Mouse (Mus musculus): ENCODE measurements at regions not wholly inside any gene's neighbourhood (a gene's known extent, or its start where the extent isn't known, plus 50 kb on each side); places are given as distances from the start of the nearest gene placed in this dataset.
A peak's percentile ranks its signal among the peaks of the same experiment; 100 is the strongest.

GRCm38 (mm10) chr9:118204456-118204855 lies 54.5 kb upstream of the Cmc1 start:
- no peak for ATAC-seq (replicated peaks; ENCODE audit: low read depth, poor library complexity, severe bottlenecking)

GRCm38 (mm10) chr9:118206483-118206882 lies 56.5 kb upstream of the Cmc1 start:
- ATAC-seq (replicated peaks; ENCODE audit: low read depth, poor library complexity, severe bottlenecking): no peak

DNA sequence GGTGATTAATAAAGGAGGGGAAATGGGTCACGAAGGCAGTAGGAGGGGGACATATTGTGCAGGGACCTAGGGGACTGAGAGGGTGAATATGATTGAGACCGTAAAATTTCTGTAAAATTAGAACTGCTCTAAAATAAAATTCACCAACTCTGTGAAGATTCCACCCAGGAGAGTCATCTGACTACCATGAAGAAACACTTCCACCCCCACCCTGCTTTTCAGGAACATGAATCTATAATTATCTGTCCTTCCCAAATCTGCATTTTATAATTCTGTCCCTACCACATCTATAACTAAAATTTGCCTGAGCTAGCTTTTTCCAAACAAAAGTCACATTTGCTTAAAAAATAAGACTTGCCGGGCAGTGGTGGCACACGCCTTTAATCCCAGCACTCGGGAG lies 69.7 kb upstream of the Cmc1 start:
- ATAC-seq (replicated peaks; ENCODE audit: low read depth, poor library complexity, severe bottlenecking): no peak

DNA sequence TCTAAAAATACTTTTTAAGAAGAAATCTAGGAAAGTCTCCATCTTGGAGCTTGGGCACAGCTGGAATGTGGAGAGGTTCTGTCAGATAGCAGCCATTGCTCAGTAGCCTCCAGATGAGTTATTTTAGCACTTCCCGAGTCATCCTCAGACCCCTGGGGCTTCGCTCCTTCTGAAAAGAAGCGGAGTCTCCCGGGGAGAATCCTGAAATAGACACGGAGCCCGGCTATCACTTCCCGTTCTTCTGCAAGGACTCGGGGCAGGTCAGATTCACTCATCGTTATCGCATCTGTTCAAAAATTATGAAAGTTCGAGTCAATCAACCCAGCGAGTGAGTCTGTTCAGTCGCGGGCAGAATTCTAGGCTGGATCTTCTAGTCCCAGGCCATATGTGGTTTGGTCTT lies 71.2 kb upstream of the Cmc1 start:
- no peak for ATAC-seq (replicated peaks; ENCODE audit: low read depth, poor library complexity, severe bottlenecking)

DNA sequence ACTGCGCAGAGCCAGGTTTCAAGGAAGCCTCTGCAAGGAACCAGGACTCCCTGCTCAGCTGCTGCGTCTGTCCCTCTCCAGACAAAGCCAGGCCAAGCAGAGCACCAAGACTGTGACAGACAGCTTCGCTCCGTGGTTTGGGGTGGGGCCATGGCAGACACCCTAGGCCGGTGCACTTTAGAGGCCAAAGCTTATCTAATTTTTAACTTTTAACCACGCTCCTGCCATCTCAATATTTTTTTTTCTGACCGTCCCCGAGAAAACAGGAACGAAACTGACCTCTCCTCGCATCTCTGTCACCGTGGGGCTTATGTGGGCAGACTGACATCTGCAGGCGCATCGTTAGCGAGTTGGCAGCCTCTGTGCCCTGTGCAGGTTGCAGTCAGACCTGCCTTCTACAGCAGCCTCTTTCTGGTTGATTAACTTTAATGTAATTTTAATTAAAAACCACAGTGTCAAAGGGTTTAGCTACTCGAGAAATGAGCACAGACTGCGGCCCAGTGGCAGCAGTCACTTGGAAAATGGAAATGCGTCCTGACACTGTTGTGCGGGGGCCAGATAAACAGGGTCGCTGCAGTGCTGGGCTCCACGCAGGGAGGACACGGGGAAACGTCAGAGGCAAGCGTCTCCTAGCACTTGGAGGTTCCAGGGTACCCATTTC lies 77.6 kb upstream of the Cmc1 start:
- peak; percentile 73 for ATAC-seq (replicated peaks; ENCODE audit: low read depth, poor library complexity, severe bottlenecking)

- no peak for ATAC-seq (replicated peaks; ENCODE audit: low read depth, poor library complexity, severe bottlenecking)
Measured at GRCm38 (mm10) chr9:118228691-118229427, 78.9 kb upstream of the Cmc1 start.

DNA sequence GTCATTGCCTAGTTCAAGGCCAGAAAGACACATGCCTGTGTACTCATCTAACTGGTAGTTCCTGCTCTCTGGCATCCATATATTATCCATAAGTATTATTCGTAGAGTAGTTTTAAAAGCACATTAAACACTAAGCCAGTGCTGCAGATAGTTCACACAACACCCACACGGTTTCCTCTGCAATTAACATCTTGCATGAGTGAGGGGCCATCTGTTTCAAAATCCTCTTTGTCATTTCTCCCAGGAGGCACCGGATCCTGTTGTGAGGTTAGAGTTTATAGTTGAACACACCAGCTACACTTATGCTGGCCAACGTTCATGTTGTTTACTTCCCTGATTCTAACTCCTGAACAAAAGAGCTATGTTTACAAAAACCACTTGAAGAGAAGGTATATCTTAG lies 90.7 kb upstream of the Cmc1 start:
- ATAC-seq (replicated peaks; ENCODE audit: low read depth, poor library complexity, severe bottlenecking): no peak

GRCm38 (mm10) chr9:118246820-118247628 lies 97.0 kb upstream of the Cmc1 start:
- ATAC-seq (replicated peaks; ENCODE audit: low read depth, poor library complexity, severe bottlenecking): no peak

DNA sequence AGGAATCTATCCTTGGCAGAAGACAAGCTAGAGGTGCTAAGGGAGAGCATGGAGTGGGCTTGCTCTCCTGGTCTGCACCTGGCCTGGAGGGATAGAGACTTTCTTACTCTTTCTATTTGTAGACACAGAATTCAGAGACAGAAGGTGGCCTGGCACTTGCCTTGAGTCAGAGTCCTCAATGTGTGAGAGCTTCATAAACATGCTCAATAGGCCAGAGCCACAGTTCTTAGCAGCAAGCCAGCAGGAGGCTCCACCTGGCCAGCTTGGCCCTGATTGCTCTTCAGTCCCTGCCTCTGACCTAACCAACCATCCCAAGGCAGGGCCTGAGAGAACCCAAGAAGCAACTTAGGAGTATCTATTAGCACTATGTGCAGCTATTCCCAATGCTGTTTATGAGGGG lies 103.9 kb upstream of the Cmc1 start:
- ATAC-seq (replicated peaks; ENCODE audit: low read depth, poor library complexity, severe bottlenecking): no peak

DNA sequence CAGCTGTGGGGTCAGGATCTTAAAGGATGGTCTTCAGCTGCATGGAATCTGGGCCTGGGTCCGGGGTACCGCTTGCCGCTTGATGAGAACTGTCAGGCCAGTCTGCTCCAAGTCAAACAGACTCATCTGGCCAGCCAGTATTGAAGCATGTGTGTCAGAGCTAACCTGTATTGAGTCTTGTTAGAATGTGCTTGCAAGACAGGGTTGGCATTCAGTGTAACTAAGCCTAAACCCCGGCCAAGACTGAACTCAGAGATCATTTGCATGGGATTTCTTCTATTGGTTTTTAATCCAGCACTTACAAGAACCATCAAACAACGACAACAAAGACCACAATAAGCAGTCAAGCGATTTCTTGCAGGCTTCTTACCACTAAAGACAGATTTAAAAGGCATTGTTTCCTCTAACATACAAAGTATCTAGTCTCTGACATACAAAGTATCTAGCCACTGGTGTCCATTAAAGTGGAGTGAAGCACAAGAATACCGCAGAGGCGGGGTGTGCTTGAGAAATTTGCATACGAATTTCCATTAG lies 105.3 kb upstream of the Cmc1 start:
- ATAC-seq (replicated peaks; ENCODE audit: low read depth, poor library complexity, severe bottlenecking): no peak

GRCm38 (mm10) chr9:118255751-118256266 lies 105.8 kb upstream of the Cmc1 start:
- ATAC-seq (replicated peaks; ENCODE audit: low read depth, poor library complexity, severe bottlenecking): no peak

DNA sequence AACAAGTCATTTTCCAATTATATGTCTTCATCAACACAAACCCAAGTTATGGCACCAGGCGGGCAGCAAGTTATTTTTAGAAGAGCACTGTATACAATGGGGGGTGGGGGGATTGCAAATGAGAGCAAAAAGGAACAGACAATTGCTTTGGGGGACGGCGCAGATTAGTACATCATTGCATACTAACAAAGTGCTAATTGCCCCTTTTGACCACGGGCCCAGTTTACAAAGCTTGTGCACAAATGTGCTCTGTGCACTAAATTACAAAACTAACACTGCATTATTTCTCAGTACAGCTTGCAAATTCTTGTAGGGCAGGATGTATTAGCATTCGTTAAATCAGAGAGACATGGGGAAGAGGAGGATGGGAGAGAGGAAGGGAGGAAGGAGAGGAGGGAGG lies 116.3 kb upstream of the Cmc1 start:
- no peak for ATAC-seq (replicated peaks; ENCODE audit: low read depth, poor library complexity, severe bottlenecking)

DNA sequence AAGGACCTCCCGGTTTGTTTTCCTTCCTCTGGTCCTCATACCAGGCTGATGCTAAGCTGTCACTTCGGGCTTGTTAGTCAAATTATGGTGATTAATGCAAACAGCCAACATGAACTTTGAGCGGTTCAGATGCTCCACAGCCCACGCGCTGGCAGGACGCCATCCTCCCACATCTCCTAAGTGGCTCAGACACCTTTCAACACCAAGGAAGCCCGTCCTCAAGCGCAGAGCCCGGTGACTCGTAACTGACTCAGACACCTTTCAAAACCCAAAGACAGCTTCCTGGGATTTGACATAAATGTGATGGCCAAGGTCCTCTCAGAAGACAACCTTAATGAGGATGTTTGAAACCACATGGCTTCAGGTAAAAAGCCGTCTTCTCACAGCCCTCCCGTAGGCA lies 121.7 kb upstream of the Cmc1 start:
- ATAC-seq (replicated peaks; ENCODE audit: low read depth, poor library complexity, severe bottlenecking): no peak

DNA sequence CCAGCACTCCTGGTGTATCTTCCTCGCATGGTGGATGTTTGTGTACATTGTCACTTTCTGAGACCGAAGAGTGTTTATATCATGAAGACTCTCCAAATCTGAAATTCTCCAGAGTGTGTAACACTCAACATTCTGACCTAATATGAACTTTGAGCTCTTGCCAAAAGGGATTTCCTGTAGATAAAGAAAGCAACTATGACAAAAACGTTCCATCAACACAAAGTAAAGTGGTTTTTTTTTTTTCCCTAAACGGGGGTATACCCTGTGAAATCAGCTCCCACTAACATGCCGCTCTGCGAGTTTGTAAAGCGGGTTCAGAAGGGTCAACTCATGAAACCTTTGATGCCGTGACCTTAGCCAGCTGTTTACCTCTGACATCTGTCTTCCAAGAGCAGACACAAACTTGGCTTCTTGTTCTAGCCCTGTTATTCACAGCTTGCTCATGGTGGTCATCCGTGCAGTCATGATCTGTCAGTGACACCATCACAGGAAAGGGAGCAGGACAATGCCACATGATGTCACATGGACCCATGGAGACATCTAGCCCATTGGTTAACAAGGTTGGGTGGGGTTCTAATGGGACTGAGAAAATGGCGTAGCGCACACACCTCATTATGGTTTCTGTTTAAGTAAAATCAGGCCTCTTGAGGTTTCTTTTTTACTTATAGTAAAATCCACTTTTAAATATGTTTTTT lies 122.9 kb upstream of the Cmc1 start:
- ATAC-seq (replicated peaks; ENCODE audit: low read depth, poor library complexity, severe bottlenecking): 0 out of 2 replicates have a peak, but pooled peaks have one; percentile 45

DNA sequence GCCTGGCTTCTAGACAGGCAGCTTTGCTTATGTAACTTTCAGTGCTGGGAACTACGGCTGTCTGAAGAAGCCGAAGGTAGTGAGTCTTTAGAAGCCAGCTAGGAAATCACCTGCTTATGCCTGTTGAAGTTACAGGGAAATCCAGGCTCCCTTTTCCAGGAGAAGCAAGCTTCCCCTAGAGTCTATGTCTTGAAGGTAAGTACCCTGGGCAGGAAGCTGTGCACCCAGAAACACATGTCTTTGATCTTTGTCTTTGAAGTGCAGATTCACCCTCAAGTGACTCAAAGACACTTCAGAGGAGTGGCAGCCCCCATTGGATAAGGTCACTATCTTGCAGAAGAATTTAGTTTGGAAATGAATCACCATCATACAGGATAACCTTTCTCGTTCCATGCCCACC lies 135.5 kb upstream of the Cmc1 start:
- ATAC-seq (replicated peaks; ENCODE audit: low read depth, poor library complexity, severe bottlenecking): no peak

- no peak for ATAC-seq (replicated peaks; ENCODE audit: low read depth, poor library complexity, severe bottlenecking)
Measured at GRCm38 (mm10) chr9:118287606-118288005, 137.6 kb upstream of the Cmc1 start.

- ATAC-seq (replicated peaks; ENCODE audit: low read depth, poor library complexity, severe bottlenecking): no peak
Measured at GRCm38 (mm10) chr9:118292836-118293235, 142.9 kb upstream of the Cmc1 start.

GRCm38 (mm10) chr9:118294011-118294410 lies 144.0 kb upstream of the Cmc1 start:
- no peak for ATAC-seq (replicated peaks; ENCODE audit: low read depth, poor library complexity, severe bottlenecking)

GRCm38 (mm10) chr9:118302785-118303384 lies 152.9 kb upstream of the Cmc1 start:
- ATAC-seq (replicated peaks; ENCODE audit: low read depth, poor library complexity, severe bottlenecking): no peak

All from common myeloid progenitor, adult 5-6 weeks (primary cell).